Mouse (Mus musculus): ENCODE measurements around the gene Exoc6b.

- TF ChIP-seq EP300 (optimal IDR thresholded peaks at IDR 0.05) (no peak), CTCF (IDR thresholded peaks at IDR 0.05; ENCODE audit: low read depth) (no peak)
Observed at GRCm38 (mm10) chr6:84577898-84578297, 491.4 kb downstream of the Exoc6b start.

Measured in stomach, postnatal 0 days (tissue).